Mouse (Mus musculus): ENCODE data around the gene Nudt17. TPM values are rescaled to one million over a fixed set of nuclear protein-coding genes. Genes with fewer than 3 reads are reported as not detected.
"Not testable (repeated sequence)": the region's sequence is repeated elsewhere in the genome, so short reads cannot be mapped to it uniquely, and the experiment has no call there.

Nudt17 gene
- polyA plus RNA-seq, 1 experiment from 2014 or later, result 10.0 TPM

DNA sequence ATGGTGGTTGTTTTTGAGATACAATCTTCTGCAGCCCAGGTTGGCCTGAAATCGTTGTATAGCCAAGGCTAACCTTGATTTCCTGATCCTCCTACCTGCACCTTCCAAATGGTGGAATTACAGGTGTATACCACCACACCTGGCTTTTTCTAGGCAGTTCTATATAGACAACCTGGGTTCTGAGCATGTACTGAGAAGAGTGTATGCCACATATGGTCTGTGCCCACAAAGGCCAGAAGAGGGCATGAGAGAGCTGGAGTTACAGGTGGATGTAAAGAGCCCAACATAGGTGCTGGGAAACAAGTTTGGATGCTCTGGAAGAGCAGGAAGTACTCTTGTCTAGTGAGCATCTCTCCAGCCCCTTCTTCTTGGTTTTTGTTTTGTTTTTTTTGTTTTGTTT is 41.0 kb downstream of the Nudt17 start:
- Histone ChIP-seq H3K36me3 (no peaks in the 10 kb centered on the region), H3K27ac (no peak overlapping the region), H3K4me1 (peaks cover 29% of the 10 kb centered on the region), H3K4me2 (no peak overlapping the region), H3K9ac (no peak overlapping the region), H3K27me3 (0 out of 2 replicates have a peak, but pooled peaks cover 9% of the 10 kb centered on the region), H3K9me3 (replicated peaks) (no peaks in the 10 kb centered on the region), H3K4me3 (replicated peaks) (no peak overlapping the region)
- 62% methylated on average over 1 of the region's 1 CpGs for WGBS
- no peak for ATAC-seq (replicated peaks; ENCODE audit: low FRiP score)

GRCm38 (mm10) chr3:96666916-96667315 is 41.4 kb downstream of the Nudt17 start:
- Histone ChIP-seq H3K27me3 (0 out of 2 replicates have a peak, but pooled peaks cover 9% of the 10 kb centered on the region), H3K9me3 (replicated peaks) (no peaks in the 10 kb centered on the region), H3K27ac (no peak overlapping the region), H3K36me3 (no peaks in the 10 kb centered on the region), H3K4me1 (peaks cover 30% of the 10 kb centered on the region), H3K4me2 (no peak overlapping the region), H3K4me3 (replicated peaks) (no peak overlapping the region), H3K9ac (no peak overlapping the region)
- WGBS, result 85% methylated on average over 5 of the region's 5 CpGs
- ATAC-seq (replicated peaks; ENCODE audit: low FRiP score), result no peak

GRCm38 (mm10) chr3:96665732-96666363 is 42.5 kb downstream of the Nudt17 start:
- not testable (repeated sequence) for H3K4me2 ChIP-seq; ATAC-seq (replicated peaks; ENCODE audit: low FRiP score); H3K27me3 ChIP-seq; H3K27ac ChIP-seq; H3K9ac ChIP-seq; H3K36me3 ChIP-seq; H3K4me3 ChIP-seq (replicated peaks); H3K9me3 ChIP-seq (replicated peaks)
- 89% methylated on average over 7 of the region's 7 CpGs for WGBS
- peaks cover 30% of the 10 kb centered on the region for H3K4me1 ChIP-seq

DNA sequence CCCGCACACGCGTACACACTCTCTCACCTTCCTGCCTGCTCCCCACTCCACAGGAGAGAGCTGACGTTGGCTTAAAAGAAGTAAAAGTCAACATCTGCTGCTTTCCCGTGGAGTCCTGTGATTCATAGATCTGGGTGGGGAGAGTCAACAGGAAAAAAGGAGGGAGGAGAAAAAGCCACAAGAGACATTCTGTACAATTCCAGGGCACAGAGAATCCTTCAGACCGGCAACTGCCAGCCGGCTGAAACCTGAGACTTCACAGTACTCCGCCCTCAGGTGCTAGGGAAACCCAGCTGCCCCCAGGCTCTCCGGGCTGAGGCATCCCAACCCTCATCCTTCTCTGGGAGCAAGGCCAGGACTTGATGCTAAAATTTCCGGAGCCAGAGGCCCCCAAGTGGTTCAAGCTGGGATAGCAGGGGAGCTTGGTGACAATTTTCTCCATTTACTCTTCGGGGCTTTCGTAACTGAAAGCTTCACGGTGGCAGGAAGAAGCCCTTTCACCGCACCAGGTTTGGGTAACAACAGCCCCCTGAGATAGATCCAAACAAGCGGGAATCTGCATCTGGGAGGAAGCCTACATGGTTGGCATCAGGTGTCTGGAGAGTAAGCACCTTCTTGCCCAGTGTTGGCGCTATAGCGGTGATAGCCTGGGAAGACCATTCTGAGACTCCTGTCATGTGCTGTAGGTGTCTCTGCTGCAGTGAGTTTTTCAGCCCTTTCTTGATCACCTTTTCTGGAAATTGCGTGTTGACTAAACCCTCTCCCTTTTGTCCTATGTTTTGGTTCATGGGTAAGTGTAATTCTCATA is 44.7 kb downstream of the Nudt17 start:
- peak overlapping the region; percentile 29 for H3K4me3 ChIP-seq (replicated peaks)
- H3K9me3 ChIP-seq (replicated peaks), result no peaks in the 10 kb centered on the region
- H3K9ac ChIP-seq, result peak overlapping the region; percentile 41; the same call in 1 of the 2 replicates
- no peaks in the 10 kb centered on the region for H3K27me3 ChIP-seq
- no peaks in the 10 kb centered on the region for H3K36me3 ChIP-seq
- H3K4me1 ChIP-seq, result peaks cover 16% of the 10 kb centered on the region
- ATAC-seq (replicated peaks; ENCODE audit: low FRiP score), result peak; percentile 95
- H3K4me2 ChIP-seq, result peak overlapping the region; percentile 63
- WGBS, result 6% methylated on average over 18 of the region's 18 CpGs
- peak overlapping the region; percentile 56 for H3K27ac ChIP-seq

- Histone ChIP-seq H3K27ac (peak overlapping the region; percentile 56), H3K4me3 (replicated peaks) (peak overlapping the region; percentile 29; the same call in 1 of the 2 replicates)
Measured at GRCm38 (mm10) chr3:96662731-96663316, 45.5 kb downstream of the Nudt17 start.

GRCm38 (mm10) chr3:96660901-96661300 is 47.5 kb downstream of the Nudt17 start:
- H3K4me3 ChIP-seq (replicated peaks), result no peak overlapping the region
- no peak overlapping the region for H3K4me2 ChIP-seq
- no peaks in the 10 kb centered on the region for H3K27me3 ChIP-seq
- peaks cover 16% of the 10 kb centered on the region for H3K4me1 ChIP-seq
- no peak for ATAC-seq (replicated peaks; ENCODE audit: low FRiP score)
- H3K9ac ChIP-seq, result no peak overlapping the region
- 84% methylated on average over 2 of the region's 2 CpGs for WGBS
- H3K36me3 ChIP-seq, result no peaks in the 10 kb centered on the region
- H3K9me3 ChIP-seq (replicated peaks), result no peaks in the 10 kb centered on the region
- no peak overlapping the region for H3K27ac ChIP-seq

More at GRCm38 (mm10) chr3:96662731-96663316, 45.5 kb downstream of the Nudt17 start:
- Histone ChIP-seq H3K4me1 (peaks cover 16% of the 10 kb centered on the region), H3K27me3 (no peaks in the 10 kb centered on the region), H3K36me3 (no peaks in the 10 kb centered on the region), H3K4me2 (peak overlapping the region; percentile 63), H3K9ac (no peak overlapping the region), H3K9me3 (replicated peaks) (no peaks in the 10 kb centered on the region)
- 43% methylated on average over 8 of the region's 8 CpGs for WGBS
- no peak for ATAC-seq (replicated peaks; ENCODE audit: low FRiP score)

Other genes with a start within 250 kb of the Nudt17 start
- 1.1 and 1.8 TPM in 2 replicates for gene Hfe2, start 183.4 kb downstream of the Nudt17 start, polyA plus RNA-seq (2015; fragmentation: Nextera tagmentation; extraction: Ambion mirVana)
- 144 and 153 TPM in 2 replicates for gene Txnip, start 150.6 kb downstream of the Nudt17 start, polyA plus RNA-seq (2015; fragmentation: Nextera tagmentation; extraction: Ambion mirVana)
- gene Gm16253, start 131.6 kb downstream of the Nudt17 start, polyA plus RNA-seq (2015; fragmentation: Nextera tagmentation; extraction: Ambion mirVana), result 2.1 TPM in 2 replicates
- gene Polr3gl, start 114.4 kb downstream of the Nudt17 start, polyA plus RNA-seq (2015; fragmentation: Nextera tagmentation; extraction: Ambion mirVana), result 38.1 and 39.8 TPM in 2 replicates
- gene Ankrd34a, start 111.9 kb downstream of the Nudt17 start, polyA plus RNA-seq (2015; fragmentation: Nextera tagmentation; extraction: Ambion mirVana), result 1.8 and 2.8 TPM in 2 replicates
- gene Lix1l, start 107.4 kb downstream of the Nudt17 start, polyA plus RNA-seq (2015; fragmentation: Nextera tagmentation; extraction: Ambion mirVana), result 6.5 and 8.0 TPM in 2 replicates
- 145 and 151 TPM in 2 replicates for gene Rbm8a, start 78.6 kb downstream of the Nudt17 start, polyA plus RNA-seq (2015; fragmentation: Nextera tagmentation; extraction: Ambion mirVana)
- 54.9 and 56.8 TPM in 2 replicates for gene Pex11b, start 73.2 kb downstream of the Nudt17 start, polyA plus RNA-seq (2015; fragmentation: Nextera tagmentation; extraction: Ambion mirVana)
- gene Gm42957, start 73.1 kb downstream of the Nudt17 start, polyA plus RNA-seq (2015; fragmentation: Nextera tagmentation; extraction: Ambion mirVana), result 0.09 and 0.17 TPM in 2 replicates
- gene Itga10, start 63.0 kb downstream of the Nudt17 start, polyA plus RNA-seq (2015; fragmentation: Nextera tagmentation; extraction: Ambion mirVana), result 0.83 and 2.2 TPM in 2 replicates
- 0.86 and 1.1 TPM in 2 replicates for gene Ankrd35, start 38.4 kb downstream of the Nudt17 start, polyA plus RNA-seq (2015; fragmentation: Nextera tagmentation; extraction: Ambion mirVana)
- 61.9 and 73.0 TPM in 2 replicates for gene Pias3, start 12.2 kb downstream of the Nudt17 start, polyA plus RNA-seq (2015; fragmentation: Nextera tagmentation; extraction: Ambion mirVana)
- 41.0 and 41.5 TPM in 2 replicates for gene Polr3c, start 19.1 kb upstream of the Nudt17 start, polyA plus RNA-seq (2015; fragmentation: Nextera tagmentation; extraction: Ambion mirVana)
- gene Rnf115, start 19.1 kb upstream of the Nudt17 start, polyA plus RNA-seq (2015; fragmentation: Nextera tagmentation; extraction: Ambion mirVana), result 56.6 and 57.2 TPM in 2 replicates
- 125 and 138 TPM in 2 replicates for gene Pdzk1, start 120.7 kb upstream of the Nudt17 start, polyA plus RNA-seq (2015; fragmentation: Nextera tagmentation; extraction: Ambion mirVana)
- 0.09 and 0.16 TPM in 2 replicates for gene Cd160, start 120.8 kb upstream of the Nudt17 start, polyA plus RNA-seq (2015; fragmentation: Nextera tagmentation; extraction: Ambion mirVana)
- gene Gja5, start 196.1 kb upstream of the Nudt17 start, polyA plus RNA-seq (2015; fragmentation: Nextera tagmentation; extraction: Ambion mirVana), result 24.3 and 25.1 TPM in 2 replicates
- 44.0 and 44.2 TPM in 2 replicates for gene Gpr89, start 196.8 kb upstream of the Nudt17 start, polyA plus RNA-seq (2015; fragmentation: Nextera tagmentation; extraction: Ambion mirVana)
- 0.09 and 0.18 TPM in 2 replicates for gene Gja8, start 217.5 kb upstream of the Nudt17 start, polyA plus RNA-seq (2015; fragmentation: Nextera tagmentation; extraction: Ambion mirVana)